Mouse (Mus musculus) liver (tissue): ENCODE measurements around the gene Cyp4a31.
"Not testable (repeated sequence)": the region's sequence is repeated elsewhere in the genome, so short reads cannot be mapped to it uniquely, and the experiment has no call there.

Source experiments
- DNase-seq: peaks from one replicate; pipeline ENCODE4 v3.0.0-alpha.2; 2020; ENCODE audit warnings: mixed read lengths

The Cyp4a31 gene

GRCm38 (mm10) chr4:115563401-115563800 is at the start of gene Cyp4a31:
TSS of gene Cyp4a31 (plus strand) at chr4:115563649.
- no peak for DNase-seq

GRCm38 (mm10) chr4:115513964-115514363 is 49.5 kb upstream of the Cyp4a31 start:
- DNase-seq: not testable (repeated sequence)

- not testable (repeated sequence) for DNase-seq
These were observed 45.4 kb upstream of the Cyp4a31 start, which contains the start of gene Cyp4a10 for GRCm38 (mm10) chr4:115518000-115518399. TSS of gene Cyp4a10 (plus strand) at chr4:115518264.

GRCm38 (mm10) chr4:115519444-115519843 is 44.0 kb upstream of the Cyp4a31 start:
- DNase-seq: no peak

- no peak for DNase-seq
These were observed 41.7 kb upstream of the Cyp4a31 start for GRCm38 (mm10) chr4:115521766-115522165.

GRCm38 (mm10) chr4:115545101-115545500 is 18.3 kb upstream of the Cyp4a31 start:
- no peak for DNase-seq

GRCm38 (mm10) chr4:115546141-115546828 is 17.2 kb upstream of the Cyp4a31 start:
- no peak for DNase-seq

- DNase-seq: no peak
These were observed 10.7 kb upstream of the Cyp4a31 start for GRCm38 (mm10) chr4:115552726-115553125.

- DNase-seq: no peak
These were observed 7.9 kb upstream of the Cyp4a31 start for GRCm38 (mm10) chr4:115555513-115555912.

GRCm38 (mm10) chr4:115557861-115558561 is 5.4 kb upstream of the Cyp4a31 start:
- DNase-seq: no peak

- not testable (repeated sequence) for DNase-seq
These were observed 2.2 kb upstream of the Cyp4a31 start for GRCm38 (mm10) chr4:115561236-115561635.

GRCm38 (mm10) chr4:115564469-115565225 is 1.2 kb downstream of the Cyp4a31 start:
- DNase-seq: not testable (repeated sequence)

GRCm38 (mm10) chr4:115575255-115575654 is 11.8 kb downstream of the Cyp4a31 start:
- no peak for DNase-seq

GRCm38 (mm10) chr4:115575776-115576175 is 12.3 kb downstream of the Cyp4a31 start:
- DNase-seq: no peak

- peak; percentile 49 for DNase-seq
These were observed 19.6 kb downstream of the Cyp4a31 start for GRCm38 (mm10) chr4:115583036-115583435.

- DNase-seq: no peak
These were observed 32.9 kb downstream of the Cyp4a31 start for GRCm38 (mm10) chr4:115596357-115596756.

GRCm38 (mm10) chr4:115596824-115597336 is 33.4 kb downstream of the Cyp4a31 start:
- DNase-seq: no peak

GRCm38 (mm10) chr4:115600611-115601010 is 37.2 kb downstream of the Cyp4a31 start, which contains the start of gene Cyp4a32:
TSS of gene Cyp4a32 (plus strand) at chr4:115600969.
- not testable (repeated sequence) for DNase-seq

GRCm38 (mm10) chr4:115614005-115614404 is 50.6 kb downstream of the Cyp4a31 start:
- DNase-seq: no peak

- not testable (repeated sequence) for DNase-seq
These were observed 62.1 kb downstream of the Cyp4a31 start for GRCm38 (mm10) chr4:115625560-115625959.
